Mouse (Mus musculus) ovary, postnatal 14 days (tissue): ENCODE measurements around the gene Glb1l.

Source experiments
- DNase-seq: peaks from one replicate; pipeline ENCODE4 v3.0.0; 2022; ENCODE audit warnings: low spot score

The Glb1l gene

GRCm38 (mm10) chr1:75192452-75192851 lies 18.2 kb downstream of the Glb1l start:
- peak; percentile 29 for DNase-seq

DNA sequence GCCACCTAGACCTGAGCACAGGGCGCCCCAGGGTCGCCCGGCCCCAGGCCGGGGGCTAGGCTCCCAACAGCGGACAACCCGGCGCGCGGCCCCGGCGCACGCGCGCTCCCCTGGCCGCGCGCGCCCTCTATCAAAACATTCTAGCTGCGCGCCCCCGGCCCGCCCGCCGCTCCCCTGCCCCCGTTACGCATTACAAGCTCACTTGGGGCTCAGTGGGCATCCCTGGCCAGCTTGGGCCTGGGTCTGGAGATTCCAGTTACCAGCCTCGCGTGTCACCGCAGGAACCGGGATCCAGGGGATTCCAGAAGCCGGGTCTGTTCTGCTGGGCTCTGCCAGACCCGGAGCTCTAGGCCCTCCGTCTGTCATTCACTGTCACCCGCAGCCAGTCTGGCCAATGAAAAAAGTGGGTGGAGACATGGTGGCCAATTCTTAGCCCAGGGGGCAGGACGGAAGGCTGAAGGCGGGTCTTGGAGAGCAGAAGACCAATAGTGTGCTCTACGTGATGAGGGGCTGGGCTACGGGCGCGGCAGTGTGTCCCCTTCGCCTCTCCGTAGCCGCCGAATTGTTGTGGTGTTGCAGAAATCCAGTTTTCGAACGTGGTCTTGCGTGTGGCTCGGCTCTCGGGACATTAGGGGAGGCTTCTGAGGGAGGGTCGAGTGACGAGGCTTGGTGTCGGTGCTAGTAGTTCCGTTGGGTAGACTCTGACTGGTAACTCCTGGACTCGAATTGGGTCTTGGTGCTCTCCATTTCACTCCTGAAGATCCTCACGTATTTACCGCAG lies 18.8 kb downstream of the Glb1l start, which contains the start of the genes Ankzf1 and Atg9a:
Gene Ankzf1, plus strand, starts transcription at position 530 of the 781 bp plus-strand sequence.
Gene Atg9a, minus strand, starts transcription at position 575 of the 781 bp plus-strand sequence.
- DNase-seq: peak; percentile 84

DNA sequence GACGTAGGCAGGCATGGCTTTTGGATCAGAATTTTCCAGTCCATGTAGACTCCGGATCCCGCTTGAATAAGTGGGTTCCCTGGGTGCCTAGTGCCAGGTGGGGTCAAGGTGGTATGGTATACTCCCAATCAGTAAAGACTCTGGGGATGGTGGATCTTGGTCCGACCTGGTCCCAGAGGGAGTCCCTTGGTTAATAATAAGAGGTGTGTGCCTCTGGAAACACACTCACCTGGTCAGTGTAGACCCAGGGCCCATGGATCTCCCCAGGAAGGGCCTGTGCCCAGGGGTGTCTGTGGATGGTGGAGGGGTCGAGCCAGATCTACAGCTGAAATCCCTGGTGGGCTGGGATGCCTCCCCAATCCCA lies 19.4 kb downstream of the Glb1l start:
- DNase-seq: no peak

DNA sequence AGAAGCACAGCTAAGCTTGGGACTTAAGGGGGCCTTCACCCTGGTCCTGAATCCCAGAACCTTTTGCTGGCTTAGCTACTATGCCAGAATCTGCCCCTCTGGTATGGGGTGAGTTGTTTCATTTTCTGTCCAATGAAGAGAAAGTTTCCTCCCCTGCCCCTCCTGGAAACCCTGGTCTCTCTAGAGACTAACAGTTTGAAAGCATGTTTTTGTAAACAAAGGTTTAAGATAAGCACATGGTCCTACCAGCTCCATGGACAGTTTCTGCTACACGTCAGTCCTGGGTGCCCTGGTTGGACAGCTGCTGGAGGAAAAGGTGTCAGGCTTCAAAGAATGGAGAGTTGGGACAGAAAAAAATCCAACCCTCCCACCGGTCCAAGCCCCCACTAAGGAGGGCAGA lies 20.0 kb downstream of the Glb1l start:
- DNase-seq: no peak

DNA sequence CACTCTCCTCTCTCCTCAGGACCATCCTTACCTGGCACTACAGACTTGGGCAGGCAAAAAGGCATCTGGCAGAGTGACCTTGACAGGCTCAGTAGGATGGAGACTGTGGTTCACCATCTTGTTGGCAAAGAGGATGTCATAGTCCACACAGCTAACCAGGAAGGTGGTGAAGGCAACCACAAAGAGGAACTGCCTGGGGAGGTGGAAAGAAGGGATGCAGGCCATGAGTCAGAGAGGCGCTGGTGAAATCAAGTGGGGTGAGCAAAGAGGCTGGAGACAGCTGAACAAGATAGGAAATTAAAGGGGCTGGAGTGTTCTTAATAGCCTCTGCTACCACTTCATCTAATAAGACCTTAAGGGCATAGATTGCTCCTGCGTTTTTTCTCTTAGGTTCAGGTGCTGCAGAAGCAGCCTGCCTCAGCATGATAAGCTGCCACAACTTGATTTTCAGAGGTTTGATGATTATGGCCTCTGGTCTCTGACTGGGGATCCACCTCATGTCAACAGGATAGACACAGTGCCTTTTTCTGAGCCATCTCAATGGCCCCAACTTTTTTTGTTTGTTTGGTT lies 22.6 kb downstream of the Glb1l start:
- DNase-seq: no peak

- DNase-seq: no peak
These were observed 23.5 kb downstream of the Glb1l start for GRCm38 (mm10) chr1:75187126-75187525.

GRCm38 (mm10) chr1:75185495-75185894 lies 25.1 kb downstream of the Glb1l start:
- no peak for DNase-seq

DNA sequence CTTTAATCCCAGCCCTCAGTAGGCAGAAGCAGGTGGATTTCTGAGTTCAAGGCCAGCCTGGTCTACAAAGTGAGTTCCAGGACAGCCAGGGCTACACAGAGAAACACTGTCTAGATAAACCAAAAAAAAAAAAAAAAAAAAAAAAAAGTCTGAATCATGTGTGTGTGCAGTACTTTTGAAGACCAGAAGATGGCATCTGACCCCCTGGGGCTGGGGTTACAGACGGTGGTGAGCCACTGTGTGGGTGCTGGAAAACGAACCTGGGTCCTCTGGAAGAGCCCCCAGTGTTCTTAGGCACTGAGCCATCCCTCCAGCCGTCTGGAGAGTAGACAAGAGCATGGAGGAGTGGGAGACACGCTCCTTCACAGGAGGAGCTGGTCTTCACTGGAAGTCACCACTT lies 28.5 kb downstream of the Glb1l start:
- DNase-seq: no peak

GRCm38 (mm10) chr1:75181377-75181870 lies 29.2 kb downstream of the Glb1l start:
- DNase-seq: no peak

GRCm38 (mm10) chr1:75180741-75181140 lies 29.9 kb downstream of the Glb1l start:
- no peak for DNase-seq

DNA sequence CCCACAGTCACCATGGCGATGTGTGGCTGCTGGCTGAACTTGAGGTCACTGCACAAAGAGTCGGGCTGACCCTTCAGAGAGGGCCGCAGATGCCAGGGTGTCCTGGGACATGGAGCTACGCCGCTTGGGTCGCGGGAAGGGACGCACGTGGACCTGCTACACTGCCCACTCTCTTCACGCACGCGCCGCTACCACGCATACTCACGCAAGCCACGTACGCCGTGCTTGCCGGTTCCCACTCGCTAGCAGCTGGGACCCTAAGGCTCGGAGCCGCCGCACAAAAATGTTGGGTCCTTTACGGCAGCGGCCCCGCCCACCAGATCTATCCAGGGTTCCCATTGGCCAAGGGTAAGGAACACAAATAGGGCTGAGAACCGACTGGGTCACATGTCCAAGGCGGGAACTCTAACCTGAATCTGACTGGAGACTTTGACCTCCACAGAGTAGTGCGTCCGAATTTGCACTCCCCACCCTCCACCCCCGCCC lies 30.5 kb downstream of the Glb1l start, which contains the start of gene Abcb6:
Gene Abcb6, minus strand, starts transcription at position 288 of the 486 bp plus-strand sequence.
- DNase-seq: peak; percentile 69

- DNase-seq: peak; percentile 26
These were observed 31.1 kb downstream of the Glb1l start for GRCm38 (mm10) chr1:75179334-75180104.

DNA sequence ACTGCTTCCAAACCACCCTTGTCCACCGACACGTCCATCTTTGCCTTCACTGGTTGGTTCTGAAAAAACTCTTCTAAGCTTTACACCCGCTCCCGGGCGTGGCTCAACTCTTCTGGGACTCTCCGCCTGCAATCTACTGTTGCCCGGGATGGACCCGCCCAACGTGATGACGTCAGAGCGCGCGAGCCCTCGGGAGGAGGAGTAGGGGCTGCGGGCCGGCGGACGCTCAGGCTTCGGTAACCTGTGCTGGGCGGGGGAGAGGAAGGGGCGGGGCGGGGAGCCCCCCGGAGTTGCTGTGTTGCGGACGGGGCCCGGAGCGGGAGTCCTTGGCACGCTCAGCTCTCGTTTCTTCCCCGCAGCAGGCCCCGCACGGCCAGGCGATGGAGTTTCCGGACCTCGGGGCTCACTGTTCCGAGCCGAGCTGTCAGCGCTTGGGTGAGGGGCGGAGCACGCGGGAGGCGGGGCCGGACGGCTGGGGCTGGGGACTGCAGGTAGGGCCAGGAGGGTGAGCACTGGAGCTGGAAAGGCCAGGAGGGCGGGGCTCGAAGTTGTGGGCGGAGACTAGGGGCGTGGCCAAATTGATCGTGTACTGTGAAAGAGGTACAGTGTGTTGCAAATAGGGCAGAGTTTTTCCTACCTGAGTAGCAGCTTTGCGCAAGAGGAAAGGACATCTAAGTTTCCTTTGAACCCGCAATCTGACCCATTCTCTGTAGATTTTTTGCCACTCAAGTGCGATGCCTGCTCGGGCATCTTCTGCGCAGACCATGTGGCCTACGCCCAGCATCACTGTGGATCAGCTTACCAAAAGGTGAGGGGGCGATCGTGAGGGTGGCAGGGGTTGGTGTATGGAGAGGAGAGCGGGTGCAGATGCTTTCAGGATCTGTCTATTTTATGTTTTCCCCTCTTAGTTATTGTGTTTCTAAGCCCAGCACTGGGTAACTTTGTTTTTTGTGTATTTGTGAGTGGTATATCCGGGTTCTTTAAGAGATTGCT lies 41.8 kb downstream of the Glb1l start, which contains the start of gene Zfand2b:
Gene Zfand2b, plus strand, starts transcription at position 175 of the 993 bp plus-strand sequence.
- DNase-seq: peak; percentile 94

DNA sequence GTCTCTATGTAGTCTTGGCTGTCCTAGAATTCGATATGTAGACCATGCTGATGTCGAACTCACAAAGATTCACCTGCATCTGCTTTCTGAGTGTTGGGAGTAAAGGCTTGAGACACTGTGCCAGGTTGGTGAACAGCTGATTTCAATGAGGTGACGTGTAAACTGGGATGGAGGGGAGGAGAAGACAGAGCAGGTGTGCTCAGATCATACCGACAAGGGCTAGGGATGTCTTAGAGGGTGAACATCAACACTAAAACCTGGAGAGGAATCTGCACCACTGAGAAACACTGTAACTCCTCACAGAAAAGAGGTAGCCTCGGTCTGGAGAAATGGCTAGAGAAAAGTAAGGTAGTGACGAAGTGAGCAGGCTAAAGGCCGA lies 42.5 kb downstream of the Glb1l start:
- DNase-seq: no peak

DNA sequence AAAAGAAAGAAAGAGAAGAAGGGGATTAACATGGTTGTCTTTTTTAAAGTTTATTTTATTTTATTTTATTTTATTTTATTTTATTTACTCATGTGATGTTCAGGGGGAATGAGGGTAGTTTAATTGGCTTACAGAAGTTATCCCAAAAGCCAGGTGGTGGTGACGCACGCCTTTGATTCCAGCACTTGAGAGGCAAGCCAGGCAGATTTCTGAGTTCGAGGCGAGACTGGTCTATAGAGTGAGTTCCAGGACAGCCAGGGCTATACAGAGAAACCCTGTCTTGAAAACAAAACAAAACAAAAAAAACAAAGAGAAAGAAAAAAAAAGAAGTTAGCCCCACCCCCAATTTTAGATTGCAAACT lies 50.4 kb downstream of the Glb1l start:
- DNase-seq: no peak

DNA sequence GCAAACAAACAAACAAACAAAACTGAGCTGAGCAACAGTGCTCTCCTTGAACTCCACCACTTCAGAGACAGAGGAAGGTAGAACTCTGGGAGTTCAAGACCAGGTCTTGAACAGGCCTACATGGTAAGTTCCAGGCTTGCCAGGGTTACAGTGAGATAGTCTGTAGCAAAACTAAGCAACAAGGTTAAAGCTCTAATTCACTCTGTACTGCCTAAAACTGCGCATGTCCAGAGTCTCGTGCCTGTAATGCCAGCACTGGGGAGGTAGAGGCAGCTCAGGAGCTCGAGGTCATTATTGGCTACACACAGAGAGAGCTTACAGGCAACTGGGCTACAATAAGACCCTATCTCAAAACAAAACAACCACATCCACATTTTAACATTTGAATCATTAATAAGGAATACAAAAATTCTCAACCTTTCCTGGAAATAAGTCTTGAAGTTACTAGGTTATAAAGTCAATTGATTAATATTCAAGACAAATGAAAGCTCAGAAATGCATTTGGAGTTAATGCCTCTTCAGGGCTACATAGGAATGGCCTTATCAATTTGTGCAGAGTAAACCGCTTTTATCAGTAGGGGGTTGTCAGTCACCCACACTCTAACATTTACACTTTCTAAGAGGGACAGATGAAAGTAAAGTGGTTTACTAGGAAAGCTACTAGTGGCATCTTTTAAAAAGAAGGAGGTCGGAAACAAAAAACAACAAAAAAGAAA lies 50.9 kb downstream of the Glb1l start:
- no peak for DNase-seq

DNA sequence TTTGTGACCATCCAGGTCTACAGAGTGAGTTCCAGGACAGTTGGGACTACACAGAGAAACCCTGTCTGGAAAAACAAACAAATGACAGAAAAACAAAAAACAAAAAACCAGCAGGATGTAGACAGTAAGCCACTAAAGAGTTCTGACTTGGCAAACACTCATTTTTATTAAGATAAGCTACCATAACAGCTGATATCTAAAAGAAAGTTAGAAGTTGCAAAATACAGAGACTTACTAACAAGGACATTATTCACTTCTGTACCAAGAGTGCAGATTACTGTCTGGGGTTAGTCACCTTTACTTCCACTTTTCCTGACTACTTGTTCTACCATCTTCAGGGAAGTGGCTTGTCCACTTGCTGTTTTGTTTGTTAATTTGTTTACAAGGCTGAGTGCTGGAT lies 51.6 kb downstream of the Glb1l start:
- no peak for DNase-seq

- no peak for DNase-seq
These were observed 54.8 kb downstream of the Glb1l start for GRCm38 (mm10) chr1:75155837-75156236.

- no peak for DNase-seq
These were observed 61.9 kb downstream of the Glb1l start for GRCm38 (mm10) chr1:75148727-75149126.
